In genomic region chr7:99415045-99415444, GRCm38 (mm10) we compare ENCODE assay signal across 15 mouse cellular contexts. TPM values are rescaled to one million over a fixed set of nuclear protein-coding genes. Genes with fewer than 3 reads are reported as not detected.
A peak's percentile ranks its signal among the peaks of the same experiment; 100 is the strongest.
DNase-seq lines count a peak whose midpoint lies in the region; ATAC-seq and TF ChIP-seq lines count a peak whose summit lies in the region.
"Had no signal": no experiment of that assay in that cellular context is flagged by ENCODE, and none has a peak within 500 bp of the region (broad histone marks: within the 10 kb centered on the region; RNA-seq: fewer than 3 reads in every experiment).

No protein-coding gene starts in this region.

- no peaks in the 10 kb centered on the region for H3K27me3 ChIP-seq in heart, postnatal 0 days (ENCODE audit: control insufficient read depth, insufficient read depth, low read length)
- H3K27me3 ChIP-seq: hindbrain, embryonic 15.5 days had no signal

- no peak for TF ChIP-seq CTCF in heart, postnatal 0 days (IDR thresholded peaks at IDR 0.05; ENCODE audit: low read depth)

- DNase-seq in cerebellum, adult 9-11 months, result peak; percentile 28
- DNase-seq in cerebellum, postnatal 14 days, result no peak
- peak; percentile 24 for DNase-seq in left cerebral cortex, postnatal 4 days
- no peak for DNase-seq in left cerebral cortex, adult 18-20 months (ENCODE audit: low spot score in 2 of 2)
- no peak for DNase-seq in heart, postnatal 0 days (ENCODE audit: low spot score)
- peak; percentile 33 to 59 for DNase-seq in lung, postnatal 4 days
- no peak for DNase-seq in left cerebral cortex, adult 11 months (ENCODE audit: low spot score)
- DNase-seq in T-cell, adult 2 months (ENCODE audit: low spot score), result no peak
- DNase-seq: cerebellum, adult 9-10 months; kidney, postnatal 10 days; layer of hippocampus, postnatal 36 days had no signal

- H3K4me1 ChIP-seq in heart, postnatal 0 days (ENCODE audit: control insufficient read depth, insufficient read depth), result peaks cover 3% of the 10 kb centered on the region; the same call in 1 of the 2 replicates

- H3K36me3 ChIP-seq in heart, postnatal 0 days (replicated peaks; ENCODE audit: control insufficient read depth, insufficient read depth, low read length), result peaks cover 18% of the 10 kb centered on the region

- H3K9me3 ChIP-seq in heart, postnatal 0 days (replicated peaks; ENCODE audit: control insufficient read depth, low read length), result no peaks in the 10 kb centered on the region
- H3K9me3 ChIP-seq: hindbrain, embryonic 15.5 days had no signal

- no peak overlapping the region for H3K27ac ChIP-seq in heart, postnatal 0 days (ENCODE audit: low read depth)
- H3K27ac ChIP-seq: hindbrain, embryonic 15.5 days; midbrain, embryonic 10.5 days had no signal

- TF ChIP-seq EP300 in heart, postnatal 0 days (IDR thresholded peaks at IDR 0.05; ENCODE audit: low read depth), result no peak

- no peak overlapping the region for H3K4me2 ChIP-seq in heart, postnatal 0 days (ENCODE audit: low read depth, low read length)
- H3K4me2 ChIP-seq: hindbrain, embryonic 15.5 days had no signal

- H3K4me3 ChIP-seq in heart, postnatal 0 days (ENCODE audit: low read depth, low read length), result no peak overlapping the region
- H3K4me3 ChIP-seq: hindbrain, embryonic 15.5 days; midbrain, embryonic 10.5 days had no signal

- intact Hi-C loops in left cerebral cortex, postnatal 4 days (cut with DNase I), result no loop called here

- ATAC-seq in heart, postnatal 0 days (ENCODE audit: insufficient read depth, low read depth), result peak; percentile 46

- 56% methylated on average over 4 of the region's 4 CpGs for WGBS in heart, postnatal 0 days

- H3K9ac ChIP-seq in heart, postnatal 0 days (replicated peaks; ENCODE audit: low read depth, low read length), result no peak overlapping the region
- H3K9ac ChIP-seq: hindbrain, embryonic 15.5 days had no signal

RNA-seq across cellular contexts. Expression of gene Gdpd5, which starts 33.8 kb away (rescaled TPM):
- 10 to 100 TPM; 54.4 to 63.0 TPM for total RNA-seq in left cerebral cortex, postnatal 4 days (2021)
- 10 to 100 TPM; 29.0 to 34.2 TPM for total RNA-seq in left cerebral cortex, adult 18-20 months (2021)
- total RNA-seq in heart, postnatal 0 days (2014; rRNA removed; ENCODE audit: low replicate concordance), result 35.9 and 47.8 TPM in 2 replicates
- polyA plus RNA-seq in heart, postnatal 0 days (2015; fragmentation: Nextera tagmentation; extraction: Ambion mirVana), result 24.4 and 28.9 TPM in 2 replicates

RNA-seq across cellular contexts. Expression of gene Klhl35, which starts 50.8 kb away (rescaled TPM):
- 1 to 10 TPM; 4.8 to 5.8 TPM for total RNA-seq in left cerebral cortex, postnatal 4 days (2021)
- 1 to 10 TPM; 2.3 to 3.2 TPM for total RNA-seq in left cerebral cortex, adult 18-20 months (2021)
- total RNA-seq in heart, postnatal 0 days (2014; rRNA removed; ENCODE audit: low replicate concordance), result 0.73 and 1.6 TPM in 2 replicates
- polyA plus RNA-seq in heart, postnatal 0 days (2015; fragmentation: Nextera tagmentation; extraction: Ambion mirVana), result 0.59 and 0.75 TPM in 2 replicates
- total RNA-seq: liver, adult 2 months had no signal
- polyA plus RNA-seq: C2C12 had no signal

Comparison
In these comparisons a context has a peak if more than half of its experiments do, and no peak if none do; other contexts are left out.
1. DNase-seq: peak in cerebellum, adult 9-11 months (single experiment), left cerebral cortex, postnatal 4 days (single experiment) and lung, postnatal 4 days (2 of 2); none in cerebellum, postnatal 14 days (0 of 2), left cerebral cortex, adult 18-20 months (0 of 2), heart, postnatal 0 days (single experiment), left cerebral cortex, adult 11 months (single experiment) and T-cell, adult 2 months (single experiment).